Mouse (Mus musculus) common myeloid progenitor, adult 5-6 weeks (primary cell): ENCODE data around the gene Utp14a. TPM values are rescaled to one million over a fixed set of nuclear protein-coding genes. Genes with fewer than 3 reads are reported as not detected.

Source experiments
- ATAC-seq: replicated peaks from 2 replicates; pipeline ENCODE4 v1.8.0; 2016; ENCODE audit warnings: low read depth, mild to moderate bottlenecking, moderate TSS enrichment, inconsistent platforms; ENCODE audit not compliant: poor library complexity, severe bottlenecking
- total RNA-seq: library from RNA; stranded (forward); fragments of 200-1000, 187-1606 nt; gene quantifications from 2 replicates; pipeline ENCODE4 v1.2.3, GENCODE M21; 2017

Gene Utp14a
- total RNA-seq, 1 experiment from 2014 or later = 103 TPM

- ATAC-seq = no peak
Observed at GRCm38 (mm10) chrX:48310706-48311517, 54.2 kb downstream of the Utp14a start.

DNA sequence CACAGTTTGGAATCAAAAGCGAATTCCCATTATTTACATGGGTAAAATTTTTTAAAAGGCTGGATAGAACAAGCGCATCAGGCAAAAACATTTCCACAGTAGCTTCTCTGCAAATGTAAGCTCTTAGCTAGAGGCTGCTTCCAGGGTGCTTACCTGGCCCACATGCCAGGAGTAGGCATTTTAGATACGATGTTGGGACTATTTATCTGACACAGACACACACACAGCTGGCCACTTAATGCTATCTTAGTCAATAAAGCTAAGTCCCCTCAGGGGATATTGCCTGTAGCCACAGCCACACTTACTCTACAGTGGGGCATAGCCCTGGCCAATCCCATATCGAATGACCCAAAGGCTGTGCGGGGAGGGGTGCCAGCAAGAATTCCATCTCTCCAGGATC, 55.1 kb downstream of the Utp14a start:
- no peak for ATAC-seq

DNA sequence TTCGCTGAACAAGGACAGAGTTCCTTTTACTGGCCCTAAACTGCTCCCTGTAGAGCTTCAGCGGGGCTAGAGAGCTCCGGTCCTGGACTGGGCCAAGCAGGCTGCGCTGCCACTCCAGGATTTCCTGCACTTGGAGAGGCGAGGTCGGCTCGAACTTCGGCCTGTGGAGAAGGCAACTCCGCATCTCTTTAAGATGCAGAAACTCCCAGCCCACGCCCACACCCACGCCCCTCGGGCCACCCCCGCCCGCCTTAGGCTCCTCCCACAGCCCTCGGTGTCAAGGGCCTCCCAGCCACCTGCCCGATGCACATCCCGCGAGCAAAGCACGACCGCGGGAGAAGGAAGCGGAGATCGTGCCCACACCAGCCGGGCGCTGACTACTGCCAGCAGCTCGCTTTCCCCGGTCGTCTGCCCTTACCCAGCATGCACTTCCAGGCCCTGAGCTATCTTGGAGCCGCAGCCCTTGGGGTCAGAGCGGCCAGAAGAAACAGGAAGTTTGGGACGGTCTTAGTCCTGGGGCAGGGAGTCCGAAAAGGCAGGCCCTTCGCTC, 57.9 kb downstream of the Utp14a start:
- peak; percentile 93 for ATAC-seq

- ATAC-seq = no peak
Observed at GRCm38 (mm10) chrX:48317444-48317843, 60.8 kb downstream of the Utp14a start.

GRCm38 (mm10) chrX:48318194-48318593, 61.5 kb downstream of the Utp14a start:
- ATAC-seq = peak; percentile 65

Other genes with a start within 250 kb of the Utp14a start
- 0.32 and 0.78 TPM in 2 replicates for gene Apln, start 222.0 kb upstream of the Utp14a start, total RNA-seq
- gene Xpnpep2, start 148.1 kb upstream of the Utp14a start, total RNA-seq = not detected in 2 replicates
- gene Sash3, start 110.4 kb upstream of the Utp14a start, total RNA-seq = 96.2 and 103 TPM in 2 replicates
- gene Zdhhc9, start 48.0 kb upstream of the Utp14a start, total RNA-seq = 6.8 and 8.4 TPM in 2 replicates
- gene Bcorl1, start 84.5 kb downstream of the Utp14a start, total RNA-seq = 4.5 and 13.3 TPM in 2 replicates
- 24.6 and 29.9 TPM in 2 replicates for gene Elf4, start 206.3 kb downstream of the Utp14a start, total RNA-seq